Mouse (Mus musculus): ENCODE data around the gene Gm48552. TPM values are rescaled to one million over a fixed set of nuclear protein-coding genes. Genes with fewer than 3 reads are reported as not detected.

Gene Gm48552
- polyA plus RNA-seq (2012; rRNA removed), result 1.0 and 2.8 TPM in 2 replicates

GRCm38 (mm10) chr10:81388505-81389055, at the start of gene Gm48552:
TSS of gene Gm48552 (plus strand) at chr10:81389005.
- no peak within 1 kb of the TSS for H3K4me3 ChIP-seq (ENCODE audit: insufficient read depth, low read depth, low read length)
- 66% methylated on average over 5 of the region's 5 CpGs for WGBS
- DNase-seq, result no peak
- H3K36me3 ChIP-seq (ENCODE audit: control insufficient read depth, insufficient read depth, low read length), result no peaks in the 10 kb centered on the region
- no peaks in the 10 kb centered on the region for H3K27me3 ChIP-seq (replicated peaks; ENCODE audit: control insufficient read depth, insufficient read depth, low read length)
- TF ChIP-seq CTCF (conservative IDR thresholded peaks at IDR 0.05; ENCODE audit: insufficient read depth, insufficient read length, low read depth, low read length) (no peak), POLR2A (IDR thresholded peaks at IDR 0.05; ENCODE audit: low read depth, low read length) (no peak)
- H3K27ac ChIP-seq (ENCODE audit: insufficient read depth, low read depth, low read length), result no peak within 1 kb of the TSS
- H3K4me1 ChIP-seq (ENCODE audit: control insufficient read depth, insufficient read depth, low read length), result peaks cover 22% of the 10 kb centered on the region; the same call in 1 of the 2 replicates

GRCm38 (mm10) chr10:81340551-81341332, 48.1 kb upstream of the Gm48552 start:
- Histone ChIP-seq H3K27ac (ENCODE audit: insufficient read depth, low read depth, low read length) (no peak overlapping the region), H3K4me3 (ENCODE audit: insufficient read depth, low read depth, low read length) (no peak overlapping the region), H3K4me1 (ENCODE audit: control insufficient read depth, insufficient read depth, low read length) (no peaks in the 10 kb centered on the region), H3K36me3 (ENCODE audit: control insufficient read depth, insufficient read depth, low read length) (no peaks in the 10 kb centered on the region), H3K27me3 (replicated peaks; ENCODE audit: control insufficient read depth, insufficient read depth, low read length) (no peaks in the 10 kb centered on the region)
- TF ChIP-seq POLR2A (IDR thresholded peaks at IDR 0.05; ENCODE audit: low read depth, low read length) (no peak), CTCF (conservative IDR thresholded peaks at IDR 0.05; ENCODE audit: insufficient read depth, insufficient read length, low read depth, low read length) (no peak)
- 57% methylated on average over 17 of the region's 17 CpGs for WGBS
- DNase-seq, result no peak

- Histone ChIP-seq H3K36me3 (ENCODE audit: control insufficient read depth, insufficient read depth, low read length) (no peaks in the 10 kb centered on the region), H3K4me3 (ENCODE audit: insufficient read depth, low read depth, low read length) (no peak overlapping the region), H3K27me3 (replicated peaks; ENCODE audit: control insufficient read depth, insufficient read depth, low read length) (no peaks in the 10 kb centered on the region), H3K27ac (ENCODE audit: insufficient read depth, low read depth, low read length) (no peak overlapping the region), H3K4me1 (ENCODE audit: control insufficient read depth, insufficient read depth, low read length) (no peaks in the 10 kb centered on the region)
- WGBS, result 39% methylated on average over 16 of the region's 16 CpGs
- peak; percentile 69 for TF ChIP-seq CTCF (conservative IDR thresholded peaks at IDR 0.05; ENCODE audit: insufficient read depth, insufficient read length, low read depth, low read length)
- TF ChIP-seq POLR2A (IDR thresholded peaks at IDR 0.05; ENCODE audit: low read depth, low read length), result no peak
- peak; percentile 74 for DNase-seq
Observed at GRCm38 (mm10) chr10:81341333-81341949, 47.4 kb upstream of the Gm48552 start.

GRCm38 (mm10) chr10:81342686-81343505, 45.9 kb upstream of the Gm48552 start, which contains the start of gene Gipc3:
TSS of gene Gipc3 (minus strand) at chr10:81343266.
- Histone ChIP-seq H3K27ac (ENCODE audit: insufficient read depth, low read depth, low read length) (no peak within 1 kb of the TSS), H3K36me3 (ENCODE audit: control insufficient read depth, insufficient read depth, low read length) (no peaks in the 10 kb centered on the region), H3K27me3 (replicated peaks; ENCODE audit: control insufficient read depth, insufficient read depth, low read length) (no peaks in the 10 kb centered on the region), H3K4me3 (ENCODE audit: insufficient read depth, low read depth, low read length) (peak within 1 kb of the TSS; percentile 55), H3K4me1 (ENCODE audit: control insufficient read depth, insufficient read depth, low read length) (peaks cover 5% of the 10 kb centered on the region; the same call in 1 of the 2 replicates)
- no peak for TF ChIP-seq CTCF (conservative IDR thresholded peaks at IDR 0.05; ENCODE audit: insufficient read depth, insufficient read length, low read depth, low read length)
- no peak for TF ChIP-seq POLR2A (IDR thresholded peaks at IDR 0.05; ENCODE audit: low read depth, low read length)
- no peak for DNase-seq
- 4% methylated on average over 66 of the region's 67 CpGs for WGBS

GRCm38 (mm10) chr10:81344421-81345161, 44.2 kb upstream of the Gm48552 start:
- H3K27me3 ChIP-seq (replicated peaks; ENCODE audit: control insufficient read depth, insufficient read depth, low read length), result no peaks in the 10 kb centered on the region
- no peak overlapping the region for H3K4me3 ChIP-seq (ENCODE audit: insufficient read depth, low read depth, low read length)
- no peaks in the 10 kb centered on the region for H3K36me3 ChIP-seq (ENCODE audit: control insufficient read depth, insufficient read depth, low read length)
- peak; percentile 49 for DNase-seq
- H3K4me1 ChIP-seq (ENCODE audit: control insufficient read depth, insufficient read depth, low read length), result peaks cover 8% of the 10 kb centered on the region; the same call in 1 of the 2 replicates
- WGBS, result 39% methylated on average over 8 of the region's 8 CpGs
- no peak overlapping the region for H3K27ac ChIP-seq (ENCODE audit: insufficient read depth, low read depth, low read length)
- 0 out of 2 replicates have a peak, but pooled peaks have one; percentile 9 for TF ChIP-seq CTCF (conservative IDR thresholded peaks at IDR 0.05; ENCODE audit: insufficient read depth, insufficient read length, low read depth, low read length)
- TF ChIP-seq POLR2A (IDR thresholded peaks at IDR 0.05; ENCODE audit: low read depth, low read length), result no peak

GRCm38 (mm10) chr10:81345162-81345534, 43.7 kb upstream of the Gm48552 start:
- peaks cover 10% of the 10 kb centered on the region; the same call in 1 of the 2 replicates for H3K4me1 ChIP-seq (ENCODE audit: control insufficient read depth, insufficient read depth, low read length)
- WGBS, result 69% methylated on average over 4 of the region's 4 CpGs
- H3K27ac ChIP-seq (ENCODE audit: insufficient read depth, low read depth, low read length), result no peak overlapping the region
- no peak overlapping the region for H3K4me3 ChIP-seq (ENCODE audit: insufficient read depth, low read depth, low read length)
- DNase-seq, result no peak
- no peak for TF ChIP-seq POLR2A (IDR thresholded peaks at IDR 0.05; ENCODE audit: low read depth, low read length)
- no peak for TF ChIP-seq CTCF (conservative IDR thresholded peaks at IDR 0.05; ENCODE audit: insufficient read depth, insufficient read length, low read depth, low read length)
- no peaks in the 10 kb centered on the region for H3K27me3 ChIP-seq (replicated peaks; ENCODE audit: control insufficient read depth, insufficient read depth, low read length)
- no peaks in the 10 kb centered on the region for H3K36me3 ChIP-seq (ENCODE audit: control insufficient read depth, insufficient read depth, low read length)

All from kidney, adult 2 months (tissue).